9 mouse cellular contexts compared by ENCODE assay signal in genomic region chr6:127105107-127105506, GRCm38 (mm10). TPM values are rescaled to one million over a fixed set of nuclear protein-coding genes. Genes with fewer than 3 reads are reported as not detected.
A peak's percentile ranks its signal among the peaks of the same experiment; 100 is the strongest.
DNase-seq lines count a peak whose midpoint lies in the region; TF ChIP-seq lines count a peak whose summit lies in the region.
"Had no signal": no experiment of that assay in that cellular context is flagged by ENCODE, and none has a peak within 500 bp of the region (broad histone marks: within the 10 kb centered on the region; RNA-seq: fewer than 3 reads in every experiment).

No protein-coding gene starts in this region.

- peak; percentile 24 for DNase-seq in adrenal gland, adult 2 months
- no peak for DNase-seq in adrenal gland, adult 18-20 months (ENCODE audit: low spot score in 2 of 2)
- DNase-seq in layer of hippocampus, adult 2 months (ENCODE audit: low spot score in 2 of 2), result peak in 1 of 2 experiments; percentile 44
- no peak for DNase-seq in layer of hippocampus, adult 9-10 months (ENCODE audit: low spot score)
- peak; percentile 84 for DNase-seq in ES-CJ7 (ENCODE audit: low read depth, low spot score)
- peak; percentile 71 for DNase-seq in embryonic facial prominence, embryonic 10.5 days (ENCODE audit: low spot score)
- peak; percentile 36 for DNase-seq in lung, postnatal 10 days
- no peak for DNase-seq in ovary, postnatal 36 days (ENCODE audit: low spot score)

- no peak overlapping the region for H3K27ac ChIP-seq in layer of hippocampus, adult 2 months
- no peak overlapping the region for H3K27ac ChIP-seq in embryonic facial prominence, embryonic 10.5 days (replicated peaks)

- 65% methylated on average over 6 of the region's 6 CpGs for WGBS in embryonic facial prominence, embryonic 10.5 days

- peaks cover 16% of the 10 kb centered on the region for H3K4me1 ChIP-seq in embryonic facial prominence, embryonic 10.5 days

- no peak overlapping the region for H3K4me3 ChIP-seq in layer of hippocampus, adult 2 months
- H3K4me3 ChIP-seq in embryonic facial prominence, embryonic 10.5 days, result no peak overlapping the region

- no peaks in the 10 kb centered on the region for H3K27me3 ChIP-seq in embryonic facial prominence, embryonic 10.5 days (replicated peaks; ENCODE audit: low read depth, poor library complexity, severe bottlenecking)

- H3K9me3 ChIP-seq in embryonic facial prominence, embryonic 10.5 days, result no peaks in the 10 kb centered on the region

- peak; percentile 76 for TF ChIP-seq CTCF in layer of hippocampus, adult 2 months (conservative IDR thresholded peaks at IDR 0.05)

- H3K36me3 ChIP-seq in embryonic facial prominence, embryonic 10.5 days (replicated peaks), result peaks cover 26% of the 10 kb centered on the region

RNA-seq across cellular contexts. Expression of gene Tigar, which starts 4.2 kb away (rescaled TPM):
- total RNA-seq in adrenal gland, adult 2 months (2021), result 10 to 100 TPM; 13.2 to 21.9 TPM
- 2.2 and 3.0 TPM in 2 replicates for polyA plus RNA-seq in adrenal gland, adult 2 months (2012; rRNA removed)
- total RNA-seq in adrenal gland, adult 18-20 months (2021), result 10 to 100 TPM; 16.5 to 21.9 TPM
- total RNA-seq in layer of hippocampus, adult 2 months (2021), result 10 to 100 TPM; 25.6 to 27.3 TPM
- polyA plus RNA-seq in embryonic facial prominence, embryonic 10.5 days (2016; fragmentation: Nextera tagmentation; extraction: Ambion mirVana), result 5.7 and 7.2 TPM in 2 replicates

RNA-seq across cellular contexts. Expression of gene Fgf23, which starts 32.4 kb away (rescaled TPM):
- not detected for total RNA-seq in adrenal gland, adult 2 months (2021)
- not detected in 2 replicates for polyA plus RNA-seq in adrenal gland, adult 2 months (2012; rRNA removed)
- not detected for total RNA-seq in adrenal gland, adult 18-20 months (2021)
- total RNA-seq in layer of hippocampus, adult 2 months (2021), result under 1 TPM; 0.25 to 0.46 TPM
- 0.08 and 0.16 TPM in 2 replicates for polyA plus RNA-seq in embryonic facial prominence, embryonic 10.5 days (2016; fragmentation: Nextera tagmentation; extraction: Ambion mirVana)
- polyA plus RNA-seq: C2C12 had no signal

RNA-seq across cellular contexts. Expression of gene Ccnd2, which starts 46.9 kb away (rescaled TPM):
- 100 to 1,000 TPM; 481 to 519 TPM for total RNA-seq in adrenal gland, adult 2 months (2021)
- polyA plus RNA-seq in adrenal gland, adult 2 months (2012; rRNA removed), result 76.2 and 127 TPM in 2 replicates
- 100 to 1,000 TPM; 471 to 478 TPM for total RNA-seq in adrenal gland, adult 18-20 months (2021)
- total RNA-seq in layer of hippocampus, adult 2 months (2021), result 100 to 1,000 TPM; 116 to 142 TPM
- polyA plus RNA-seq in embryonic facial prominence, embryonic 10.5 days (2016; fragmentation: Nextera tagmentation; extraction: Ambion mirVana), result 1,002 and 1,039 TPM in 2 replicates

Comparison
In these comparisons a context has a peak if more than half of its experiments do, and no peak if none do; other contexts are left out.
1. DNase-seq: peak in adrenal gland, adult 2 months (single experiment), ES-CJ7 (single experiment), embryonic facial prominence, embryonic 10.5 days (single experiment) and lung, postnatal 10 days (single experiment); none in adrenal gland, adult 18-20 months (0 of 2), layer of hippocampus, adult 9-10 months (single experiment) and ovary, postnatal 36 days (single experiment).